Mouse (Mus musculus) activated CD4-positive, CD25-positive, alpha-beta regulatory T cell, adult 9 weeks (primary cell): ENCODE data around the gene Dcaf12l1. TPM values are rescaled to one million over a fixed set of nuclear protein-coding genes. Genes with fewer than 3 reads are reported as not detected.

Experiments used
- polyA plus RNA-seq: library from polyadenylated mRNA; unstranded; fragments of 100-300 nt; shearing (Covaris generic); gene quantifications from one replicate; pipeline ENCODE4 v1.2.1, GENCODE M21; 2017

Gene Dcaf12l1
- polyA plus RNA-seq = 0.07 TPM

GRCm38 (mm10) chrX:44789761-44790411 is at the start of gene Dcaf12l1:
Gene Dcaf12l1, minus strand, starts transcription at chrX:44790197.

